Mouse (Mus musculus) T-cell, adult 2 months (primary cell): ENCODE measurements at regions not wholly inside any gene's neighbourhood (a gene's known extent, or its start where the extent isn't known, plus 50 kb on each side); places are given as distances from the start of the nearest gene placed in this dataset.
A peak's percentile ranks its signal among the peaks of the same experiment; 100 is the strongest.
"Not testable (repeated sequence)": the region's sequence is repeated elsewhere in the genome, so short reads cannot be mapped to it uniquely, and the experiment has no call there.

Source experiments
- DNase-seq: peaks from one replicate; pipeline ENCODE4 v3.0.0; 2022; ENCODE audit warnings: low spot score

GRCm38 (mm10) chr6:37618990-37619389 is 89.0 kb downstream of the Akr1d1 start:
- no peak for DNase-seq

GRCm38 (mm10) chr6:37621364-37622029 is 91.5 kb downstream of the Akr1d1 start:
- no peak for DNase-seq

GRCm38 (mm10) chr6:37622273-37622672 is 92.3 kb downstream of the Akr1d1 start:
- no peak for DNase-seq

- DNase-seq, result no peak
These were observed 97.2 kb downstream of the Akr1d1 start for GRCm38 (mm10) chr6:37627206-37627605.

- DNase-seq, result peak; percentile 40
These were observed 104.0 kb downstream of the Akr1d1 start for GRCm38 (mm10) chr6:37633948-37634347.

GRCm38 (mm10) chr6:37642066-37642465 is 112.1 kb downstream of the Akr1d1 start:
- no peak for DNase-seq

- DNase-seq, result no peak
These were observed 112.7 kb downstream of the Akr1d1 start for GRCm38 (mm10) chr6:37642701-37643121.

- no peak for DNase-seq
These were observed 113.2 kb downstream of the Akr1d1 start for GRCm38 (mm10) chr6:37643176-37643575.

- DNase-seq, result no peak
These were observed 113.7 kb downstream of the Akr1d1 start for GRCm38 (mm10) chr6:37643718-37644117.

GRCm38 (mm10) chr6:37645551-37645950 is 115.6 kb downstream of the Akr1d1 start:
- no peak for DNase-seq

GRCm38 (mm10) chr6:37657300-37657699 is 127.3 kb downstream of the Akr1d1 start:
- not testable (repeated sequence) for DNase-seq

GRCm38 (mm10) chr6:37658021-37658650 is 128.2 kb downstream of the Akr1d1 start:
- DNase-seq, result no peak

GRCm38 (mm10) chr6:37662747-37663146 is 132.8 kb downstream of the Akr1d1 start:
- no peak for DNase-seq

GRCm38 (mm10) chr6:37665576-37665975 is 135.6 kb downstream of the Akr1d1 start:
- DNase-seq, result no peak

GRCm38 (mm10) chr6:37669407-37669806 is 139.4 kb downstream of the Akr1d1 start:
- no peak for DNase-seq

GRCm38 (mm10) chr6:37670701-37671100 is 140.7 kb downstream of the Akr1d1 start:
- DNase-seq, result no peak

GRCm38 (mm10) chr6:37679871-37680270 is 149.9 kb downstream of the Akr1d1 start:
- DNase-seq, result no peak

GRCm38 (mm10) chr6:37681331-37681730 is 151.4 kb downstream of the Akr1d1 start:
- not testable (repeated sequence) for DNase-seq

- DNase-seq, result no peak
These were observed 156.1 kb downstream of the Akr1d1 start for GRCm38 (mm10) chr6:37686094-37686493.

- DNase-seq, result no peak
These were observed 159.1 kb downstream of the Akr1d1 start for GRCm38 (mm10) chr6:37688866-37689617.

GRCm38 (mm10) chr6:37689696-37690095 is 159.7 kb downstream of the Akr1d1 start:
- DNase-seq, result no peak

GRCm38 (mm10) chr6:37691976-37692644 is 162.1 kb downstream of the Akr1d1 start:
- DNase-seq, result no peak
